Mouse (Mus musculus) MEL-GATA-1-ER (cell line): ENCODE measurements around the gene Litaf.
A peak's percentile ranks its signal among the peaks of the same experiment; 100 is the strongest.

Experiments
- DNase-seq: peaks from one replicate; pipeline ENCODE4 v3.0.0-alpha.2; 2012; ENCODE audit warnings: low read depth; ENCODE audit errors: extremely low read depth

Gene Litaf

DNA sequence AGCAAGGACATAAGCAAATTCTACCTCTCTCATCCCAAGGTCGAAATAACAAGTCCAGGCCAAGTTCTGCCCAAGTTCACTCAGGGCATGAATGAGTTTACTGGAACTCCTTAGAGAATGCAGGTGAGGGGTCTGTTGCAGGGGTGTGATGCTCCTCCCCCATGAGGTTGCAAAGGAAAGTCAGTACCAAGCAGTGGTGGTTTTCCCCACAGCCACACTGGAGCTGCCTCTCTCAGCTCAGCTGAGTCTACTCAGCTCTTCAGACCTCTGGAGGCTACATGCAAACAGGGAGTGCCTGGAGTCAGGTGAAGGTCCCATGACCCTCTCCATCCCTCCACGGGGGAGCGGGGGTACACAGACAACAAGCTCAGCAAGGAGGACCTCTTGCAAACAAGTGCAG lies 108.2 kb downstream of the Litaf start:
- no peak for DNase-seq

DNA sequence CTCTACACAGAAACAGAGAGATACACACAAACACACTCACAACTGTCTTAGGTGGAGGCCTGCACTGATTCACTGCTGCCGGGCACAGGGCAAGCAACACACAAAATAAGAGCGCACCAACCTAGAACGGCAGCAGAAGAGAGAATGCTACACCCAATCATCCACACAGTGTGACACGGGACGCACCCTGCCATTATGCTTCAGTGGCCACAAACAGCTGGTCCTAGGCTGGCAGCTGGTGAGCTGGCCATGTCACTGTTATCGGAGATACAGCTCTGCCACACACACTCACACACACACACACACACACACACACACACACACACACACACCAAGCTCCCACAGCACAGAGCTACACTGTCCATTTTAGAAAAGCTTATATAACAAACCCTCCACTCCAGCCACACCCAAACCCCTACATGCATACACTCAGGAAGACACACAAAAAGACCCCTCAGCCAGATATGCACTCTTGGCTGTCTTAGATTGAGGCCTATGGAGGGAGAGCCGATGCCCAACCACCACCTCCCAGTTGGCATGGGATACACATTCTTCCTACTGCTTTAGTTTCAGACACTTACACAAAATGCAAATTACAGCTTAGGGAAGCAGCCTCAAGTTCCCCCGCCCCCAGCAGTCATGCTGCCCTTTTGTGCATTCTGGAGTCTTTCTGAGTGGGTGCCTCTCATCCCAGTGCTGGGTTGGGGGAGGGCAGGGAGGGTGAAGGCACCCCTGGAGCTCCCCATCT lies 108.8 kb downstream of the Litaf start:
- no peak for DNase-seq

DNA sequence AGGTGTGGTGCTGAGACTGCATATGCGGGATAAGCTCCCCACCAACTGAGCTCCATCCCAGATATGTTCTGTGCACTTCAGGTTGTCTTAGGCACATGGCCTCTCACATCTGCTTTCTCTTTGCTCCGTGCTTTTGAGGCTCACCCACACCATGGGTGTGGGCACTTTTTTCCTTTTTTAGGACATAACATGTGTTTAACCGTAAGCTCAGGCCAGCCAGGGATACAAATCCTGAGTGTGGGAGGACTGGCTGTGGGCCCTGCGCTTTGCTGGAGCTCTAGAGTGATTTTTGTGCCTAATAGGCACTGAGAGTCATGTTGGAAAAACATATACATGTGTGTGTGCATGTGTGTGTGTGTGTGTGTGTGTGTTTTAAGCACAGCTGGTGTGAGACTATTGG lies 110.9 kb downstream of the Litaf start:
- no peak for DNase-seq

DNA sequence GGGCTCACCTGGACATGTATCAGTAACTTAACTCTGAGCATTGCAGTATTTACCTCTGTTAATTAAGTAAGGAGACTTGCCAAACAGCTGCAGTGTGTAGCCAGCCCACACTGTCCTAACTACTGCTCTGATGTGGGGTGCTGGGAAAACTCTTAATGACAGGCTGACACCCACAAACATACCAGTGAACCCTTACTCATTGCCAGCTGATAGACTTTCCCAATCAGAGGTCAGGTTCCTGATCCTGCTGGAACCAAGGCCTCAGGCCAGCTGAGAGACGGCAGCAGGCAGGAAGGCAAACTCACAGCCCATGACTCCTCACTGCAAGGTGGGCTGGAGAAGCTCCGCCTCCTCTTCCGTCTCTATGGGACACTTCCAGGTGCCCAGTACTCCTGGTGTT lies 113.1 kb downstream of the Litaf start:
- no peak for DNase-seq

DNA sequence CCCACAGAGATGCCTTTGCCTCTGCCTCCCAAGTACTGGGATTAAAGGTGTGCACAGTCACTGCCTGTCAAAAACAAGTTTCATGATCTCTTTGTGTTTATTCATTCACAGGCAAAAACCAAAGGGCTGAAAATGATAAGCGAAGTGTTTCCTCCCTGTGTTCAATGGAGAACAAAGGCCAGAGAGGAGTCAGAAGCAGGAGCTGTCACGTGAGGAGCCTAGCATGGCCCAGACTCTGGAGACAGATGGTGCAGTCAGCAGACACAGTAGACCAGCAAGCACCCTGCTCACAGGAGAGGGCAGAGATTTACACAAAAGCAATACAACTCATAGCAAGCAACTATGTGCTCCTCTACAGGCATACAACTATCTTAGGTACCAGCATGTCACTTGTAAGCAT lies 113.9 kb downstream of the Litaf start:
- no peak for DNase-seq

DNA sequence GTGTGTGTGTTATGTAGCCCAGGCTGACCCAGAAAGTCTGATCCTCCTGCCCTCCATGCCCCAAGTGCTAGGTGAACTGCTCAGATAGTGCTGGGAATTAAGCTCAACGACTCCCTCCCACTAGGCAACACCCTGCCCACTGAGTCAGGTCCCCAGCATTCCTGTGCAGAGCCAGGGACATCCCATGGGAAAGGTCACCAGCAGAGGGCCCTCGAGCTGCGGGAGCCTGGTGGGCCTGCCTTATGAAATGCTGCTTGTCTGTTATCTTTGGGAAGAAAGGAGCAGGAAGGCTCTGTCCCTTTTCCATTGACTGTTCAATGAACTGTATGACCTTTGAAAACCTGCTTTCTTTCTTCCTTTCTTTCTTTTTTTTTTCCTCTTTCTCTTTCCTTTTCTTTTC lies 114.4 kb downstream of the Litaf start:
- DNase-seq = no peak

DNA sequence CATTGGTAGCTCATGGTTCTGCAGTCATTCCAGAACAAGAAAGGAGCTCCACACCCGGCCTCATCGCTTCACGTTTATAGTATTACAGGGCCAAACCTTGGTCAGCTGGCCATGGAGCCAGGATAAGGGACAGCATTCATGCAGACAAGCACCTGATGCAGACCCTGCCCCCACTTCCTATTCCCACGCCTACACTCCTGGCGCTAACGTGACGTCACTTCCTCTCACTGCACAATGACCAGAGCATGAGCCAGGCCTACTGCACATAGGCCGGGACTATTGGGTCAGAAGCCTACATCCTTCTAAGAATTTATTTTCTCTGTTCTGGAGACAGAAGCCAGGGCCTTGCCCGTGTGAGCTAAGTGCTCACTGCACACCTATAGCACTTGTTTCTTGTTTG lies 115.4 kb downstream of the Litaf start:
- no peak for DNase-seq

DNA sequence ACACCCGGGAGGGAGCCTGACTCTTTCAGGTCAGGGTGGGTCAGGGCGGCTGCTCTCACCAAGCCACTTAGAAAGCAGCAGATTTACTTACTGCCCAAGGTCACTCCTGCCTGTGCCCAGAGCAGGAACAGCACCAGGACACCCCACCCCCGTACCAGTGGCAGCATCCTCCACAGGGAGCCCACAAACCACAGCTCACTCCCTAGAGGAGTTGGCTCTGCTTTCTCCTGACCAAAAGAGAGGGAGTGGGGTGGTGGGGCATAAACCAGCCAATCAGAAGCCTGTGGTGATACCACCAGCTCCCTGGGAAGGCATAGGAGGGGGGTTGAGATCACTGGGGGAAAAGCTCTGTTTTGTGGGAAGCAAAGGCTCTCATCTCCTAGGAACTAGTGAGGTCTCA lies 118.2 kb downstream of the Litaf start:
- no peak for DNase-seq

DNA sequence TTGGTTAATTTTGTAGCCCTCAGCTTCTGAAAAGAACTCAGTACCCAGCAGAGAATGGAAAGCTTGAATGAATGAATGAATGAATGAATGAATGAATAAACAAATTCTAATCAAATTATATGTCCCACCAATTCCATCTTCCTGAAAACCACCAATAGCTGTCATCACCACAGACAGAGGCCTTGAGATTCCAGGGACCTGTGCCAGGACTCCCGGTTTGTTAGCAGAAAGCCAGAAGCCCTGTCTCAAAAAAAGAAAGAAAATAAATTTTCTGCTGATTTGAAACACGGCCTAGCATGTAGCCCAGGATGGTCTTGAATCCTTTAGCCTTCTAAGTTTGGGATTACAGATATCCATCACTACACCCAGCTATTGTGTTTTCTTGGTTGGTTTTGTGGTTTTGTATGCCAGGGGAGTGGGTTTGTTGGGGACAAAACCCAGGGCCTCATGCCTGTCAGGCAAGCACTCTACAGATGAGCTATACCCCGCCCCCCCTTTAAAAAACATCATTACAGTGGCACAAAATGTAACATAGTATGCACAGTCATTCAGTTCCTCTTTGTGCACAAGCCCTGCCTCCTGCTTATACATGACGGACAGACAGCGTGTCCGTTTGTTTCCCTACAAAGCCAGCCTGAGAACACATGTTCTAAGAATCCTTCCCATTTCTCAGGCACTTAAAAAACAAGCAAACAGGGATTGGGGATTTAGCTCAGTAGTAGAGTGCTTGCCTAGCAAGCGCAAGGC lies 120.4 kb downstream of the Litaf start:
- DNase-seq = peak; percentile 15

DNA sequence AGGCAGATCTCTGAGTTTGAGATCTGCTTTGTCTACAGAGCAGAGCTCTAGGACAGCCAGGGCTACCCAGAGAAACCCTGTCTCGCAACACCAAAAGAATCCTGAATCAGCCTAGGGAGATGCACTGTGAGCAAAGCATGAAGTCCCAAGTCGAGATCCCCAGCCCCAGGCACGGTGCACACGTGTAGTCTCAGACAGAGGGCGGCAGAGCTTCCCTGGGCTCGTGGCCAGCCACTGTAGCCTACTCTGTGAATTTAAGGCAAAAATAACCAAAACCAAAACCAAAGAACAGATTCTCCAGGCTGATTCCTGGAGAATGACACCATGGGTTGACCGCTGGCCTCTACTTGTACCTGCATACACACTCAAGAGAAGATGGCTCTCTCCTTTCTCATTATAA lies 121.4 kb downstream of the Litaf start:
- DNase-seq = no peak

DNA sequence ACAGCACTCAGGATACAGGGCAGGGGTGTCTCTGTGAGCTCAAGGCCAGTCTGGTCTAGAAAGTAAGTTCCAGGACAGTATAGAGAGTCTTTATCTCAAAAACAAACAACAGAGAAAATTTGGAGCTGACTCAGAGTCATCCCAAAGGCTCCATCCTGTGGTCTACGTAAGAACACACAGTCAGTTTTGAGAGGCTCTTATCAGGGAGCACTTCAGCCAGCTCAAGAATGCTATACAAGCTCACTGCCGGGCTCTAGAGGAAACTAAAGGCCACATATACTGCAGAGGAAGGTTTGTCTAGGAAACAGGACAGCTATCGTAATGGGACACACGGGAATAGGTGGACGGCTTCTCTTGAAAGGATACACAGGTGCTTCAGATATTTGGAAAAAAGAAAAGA lies 122.7 kb downstream of the Litaf start:
- no peak for DNase-seq

DNA sequence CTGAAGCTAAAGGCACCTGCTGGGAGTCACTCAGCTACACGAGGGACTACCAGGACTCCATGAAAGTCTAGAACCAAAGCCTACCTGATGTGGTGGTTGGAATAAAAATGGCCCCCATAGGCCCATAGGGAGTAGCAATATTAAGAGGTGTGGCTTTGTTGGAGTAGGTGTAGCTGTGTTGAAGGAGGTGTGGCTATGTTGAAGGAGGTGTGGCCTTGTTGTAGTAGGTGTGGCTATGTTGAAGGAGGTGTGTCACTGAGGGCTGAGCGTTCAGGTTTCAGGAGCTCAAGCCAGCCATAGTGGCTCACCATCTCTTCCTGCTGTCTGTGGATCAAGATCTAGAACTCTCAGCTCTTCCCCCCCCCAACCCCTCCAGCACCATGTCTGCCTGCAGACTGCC lies 125.3 kb downstream of the Litaf start:
- DNase-seq = no peak

DNA sequence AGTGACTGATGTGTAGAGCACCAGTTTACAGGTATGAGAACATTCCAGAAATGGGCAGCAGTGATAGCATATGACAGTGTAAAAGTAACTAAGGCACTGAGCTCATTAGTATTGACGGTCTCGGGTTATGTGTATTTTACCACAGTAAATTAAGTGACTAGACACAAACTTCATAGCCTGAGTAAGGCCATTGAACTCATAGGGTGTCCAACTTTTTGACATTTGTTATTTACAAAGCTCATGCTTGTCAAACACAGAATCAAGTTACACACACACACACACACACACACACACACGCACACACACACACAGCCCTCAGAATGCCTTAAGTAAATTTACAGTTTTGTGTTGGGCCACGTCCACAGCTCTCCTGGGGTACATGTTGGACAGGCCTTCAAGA lies 126.0 kb downstream of the Litaf start:
- DNase-seq = no peak

DNA sequence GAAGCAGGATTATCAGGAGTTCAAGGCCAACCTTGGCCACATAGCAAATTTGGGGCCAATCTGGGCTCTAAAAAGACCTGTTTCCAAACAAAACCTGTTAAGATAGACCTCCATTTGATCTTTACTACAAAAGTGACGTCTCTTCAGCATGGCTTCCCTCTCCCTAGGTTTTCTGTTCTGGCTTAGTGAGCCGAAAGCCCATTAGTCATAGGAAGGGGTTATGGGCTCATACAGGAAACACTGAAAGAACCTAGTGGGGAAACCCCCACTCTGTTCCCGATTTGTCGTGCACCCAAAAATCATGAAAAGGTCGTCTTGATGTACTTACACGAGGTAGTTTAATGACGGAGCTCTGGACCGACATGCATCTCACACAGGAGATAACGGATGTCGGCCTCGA lies 128.5 kb downstream of the Litaf start:
- DNase-seq = no peak

DNA sequence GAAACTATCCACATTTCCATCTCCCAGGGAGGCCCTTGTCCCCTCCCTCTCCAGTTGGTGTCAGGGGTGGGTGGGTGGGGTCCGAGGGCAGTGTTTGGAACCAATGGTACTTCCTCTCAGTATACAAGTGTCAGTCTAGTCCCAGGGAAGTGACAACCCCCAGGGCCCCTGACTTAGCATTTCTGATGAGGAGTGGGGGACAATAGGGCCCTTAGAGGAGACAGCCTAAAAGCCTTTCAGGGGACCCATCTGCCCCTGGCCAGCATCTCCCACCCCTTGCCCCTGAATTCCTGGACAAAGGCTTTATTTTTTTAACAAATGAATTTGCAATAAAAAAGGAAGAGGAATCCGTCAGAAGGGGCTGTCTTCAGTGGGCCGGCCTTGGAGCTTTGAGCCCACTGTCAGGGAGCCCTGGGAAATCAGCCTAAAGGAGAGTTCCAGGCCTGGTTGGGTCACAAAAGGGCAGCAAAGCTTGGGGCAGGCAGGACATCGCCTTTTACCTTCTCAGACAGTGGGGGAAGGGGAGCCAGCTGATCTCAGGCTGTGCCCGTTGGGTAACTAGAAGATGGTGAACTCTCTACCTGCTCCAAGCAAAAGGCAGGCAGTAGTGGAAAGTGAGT lies 129.1 kb downstream of the Litaf start:
- DNase-seq = no peak

DNA sequence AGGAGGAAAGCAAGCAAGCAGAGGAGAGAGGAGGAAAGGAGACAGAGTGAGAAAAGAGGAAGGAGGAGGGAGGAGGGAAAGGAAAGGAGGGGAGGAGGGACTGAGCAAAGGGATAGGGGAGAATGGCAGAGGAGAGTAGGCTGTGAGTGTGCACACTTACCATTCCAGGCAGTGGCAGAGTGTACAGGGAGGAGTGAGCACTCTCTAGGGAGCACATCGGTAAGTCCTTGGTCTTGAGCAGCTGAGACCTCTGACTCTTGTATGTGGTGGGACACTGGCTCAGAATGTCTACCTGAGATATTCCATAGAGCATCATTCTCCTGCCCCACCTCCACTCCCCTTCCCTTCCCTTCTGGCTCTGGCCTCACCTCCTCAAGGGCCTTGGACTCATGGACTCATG lies 131.9 kb downstream of the Litaf start:
- DNase-seq = no peak

DNA sequence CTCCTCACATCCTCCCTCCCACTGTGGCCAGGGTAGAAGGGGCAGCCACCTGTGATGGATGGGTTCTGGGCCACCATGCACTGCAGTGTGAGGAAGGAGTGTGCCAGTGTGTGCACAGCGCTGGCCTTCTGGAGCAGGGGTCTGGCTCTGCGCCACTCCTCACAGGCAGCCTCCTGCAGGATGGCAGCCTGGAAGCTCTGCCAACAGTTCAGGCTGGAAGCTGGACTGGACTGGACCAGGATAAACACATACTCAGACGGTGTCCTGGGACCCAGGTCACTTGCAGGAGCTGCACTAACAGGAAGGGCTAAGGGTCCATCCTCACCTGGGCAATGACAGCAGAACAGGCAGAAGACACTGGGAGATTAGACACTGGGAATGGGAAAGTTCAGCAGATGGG lies 132.6 kb downstream of the Litaf start:
- no peak for DNase-seq

DNA sequence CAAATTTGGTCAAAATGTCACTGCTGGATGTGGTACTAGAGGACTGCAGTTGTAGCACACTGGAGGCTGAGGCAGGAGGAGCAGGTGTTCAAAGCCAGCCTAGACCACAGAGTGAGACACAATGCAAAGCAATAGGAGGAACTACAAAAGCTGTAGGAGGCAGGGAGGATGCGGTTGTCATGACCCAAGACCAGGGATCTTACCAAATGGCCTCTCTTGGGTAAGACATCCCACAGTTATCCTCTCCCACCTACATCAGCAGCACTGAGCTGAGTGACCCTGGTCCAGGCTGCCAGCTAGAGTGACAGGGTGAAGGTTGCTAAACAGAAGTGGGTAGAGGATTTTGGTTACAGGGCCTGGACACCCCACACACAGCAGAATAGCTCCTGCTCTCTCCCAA lies 138.9 kb downstream of the Litaf start:
- DNase-seq = no peak

DNA sequence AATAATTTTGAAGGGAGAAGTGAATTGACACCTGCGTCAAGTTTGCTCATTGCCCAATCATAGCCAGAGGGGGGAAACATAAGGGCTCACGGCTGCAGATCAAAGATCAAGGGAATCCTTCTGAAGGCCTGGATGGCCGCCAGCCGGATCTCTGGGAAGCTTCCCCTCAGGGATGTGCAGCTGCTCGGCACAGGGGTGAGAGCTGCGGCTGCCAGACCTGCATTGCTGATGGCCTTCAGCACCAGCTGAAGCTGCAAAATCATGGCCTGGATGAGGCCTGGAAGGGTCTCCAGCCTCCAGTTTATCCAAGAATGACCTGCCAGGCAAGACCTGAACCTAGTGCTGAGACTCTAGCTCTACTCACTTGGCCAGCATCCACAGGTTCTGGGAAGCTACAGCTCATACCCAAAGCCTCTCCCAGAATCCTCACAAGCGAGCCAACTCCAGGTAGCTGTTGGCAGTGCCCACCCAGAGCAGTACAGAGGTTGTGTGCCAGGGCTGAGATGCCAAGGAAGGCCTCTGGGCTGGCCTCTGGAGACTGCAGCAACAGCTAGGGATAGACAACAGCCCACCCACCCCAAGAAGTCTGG lies 140.3 kb downstream of the Litaf start:
- DNase-seq = no peak

DNA sequence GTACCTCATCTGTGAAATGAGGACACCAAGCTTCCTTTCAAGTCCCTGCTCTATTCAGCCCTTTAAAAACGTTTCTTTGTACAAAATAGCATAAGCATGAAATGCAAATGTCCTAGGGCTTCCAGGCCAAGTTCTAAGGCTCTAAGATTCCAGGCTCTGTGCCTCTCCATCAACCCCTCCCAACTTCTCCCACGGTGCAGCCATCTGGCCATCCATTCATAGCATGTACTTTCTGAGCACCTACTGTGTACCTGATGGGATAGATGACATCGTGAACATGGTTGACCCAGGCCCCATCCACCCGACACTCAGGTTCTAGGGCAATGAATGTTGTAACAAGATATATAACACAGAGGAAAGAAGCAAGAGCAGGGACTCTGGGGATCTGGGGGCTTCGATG lies 142.4 kb downstream of the Litaf start:
- DNase-seq = no peak

DNA sequence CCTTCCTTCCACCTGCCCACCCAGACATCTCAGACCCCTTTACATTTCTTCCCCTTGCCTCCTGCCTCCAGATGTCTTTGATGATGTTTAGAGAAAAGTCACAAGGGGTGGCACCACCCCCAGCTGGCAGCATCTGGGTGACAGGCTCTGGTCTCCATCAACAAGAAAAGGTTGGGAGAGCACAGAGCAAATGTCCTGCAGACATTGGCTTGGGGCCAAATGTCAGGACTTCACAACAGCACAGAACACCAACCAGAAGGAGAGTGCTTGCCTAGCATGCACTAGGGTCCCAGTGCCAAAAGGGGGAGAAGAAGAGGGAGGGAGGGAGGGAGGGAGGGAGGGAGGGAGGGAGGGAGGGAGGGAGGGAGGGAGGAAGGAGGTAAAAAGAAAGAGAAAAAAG lies 146.1 kb downstream of the Litaf start:
- DNase-seq = no peak

DNA sequence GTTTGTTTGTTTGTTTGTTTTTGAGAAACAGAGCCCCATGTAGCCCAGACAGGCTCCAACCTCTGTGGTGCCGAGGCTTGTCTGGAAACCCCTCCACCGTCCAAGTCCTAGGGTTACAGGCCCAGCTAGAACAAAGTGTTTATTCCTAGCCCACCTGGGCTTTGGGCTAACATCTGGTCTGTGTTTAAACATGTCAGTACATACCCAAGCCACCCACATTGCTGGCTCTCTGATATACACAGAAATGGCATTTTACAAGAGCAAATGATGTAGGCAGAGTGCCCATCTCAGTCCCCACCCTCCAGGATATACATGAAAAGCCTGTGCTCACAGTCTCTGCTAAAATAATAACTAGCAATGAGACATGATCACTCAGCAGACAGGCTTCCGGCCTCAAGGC lies 149.7 kb downstream of the Litaf start:
- no peak for DNase-seq
